Mouse (Mus musculus) adrenal gland, adult 18-20 months (tissue): ENCODE results near the gene P2rx3. TPM values are rescaled to one million over a fixed set of nuclear protein-coding genes. Genes with fewer than 3 reads are reported as not detected.

Source experiments
- DNase-seq, 2 experiments: peaks; one replicate each; pipeline ENCODE4 v3.0.0; 2021 to 2022; ENCODE audit warnings: low spot score in 2 of 2
- long read RNA-seq, 2 experiments: library from polyadenylated mRNA; stranded (forward); transcript quantifications; one replicate each; pipeline ENCODE4 v2.0.0; 2021
- total RNA-seq, 2 experiments: library from RNA; stranded (reverse); gene quantifications; 1 replicate in 1 of 2; 2 replicates in 1 of 2; pipeline ENCODE4 v1.2.3; 2021

The P2rx3 gene
- total RNA-seq = under 1 TPM; 0.74 to 0.86 TPM
- long read RNA-seq, experiment 1 = 0 reads
- long read RNA-seq, experiment 2 = 0 reads

- peak; percentile 84 to 86 for DNase-seq
Observed at GRCm38 (mm10) chr2:85037047-85038026, at the start of gene P2rx3, which contains the start of gene Ssrp1. Gene P2rx3 (minus strand): TSS chr2:85037462. Gene Ssrp1 (plus strand): TSS chr2:85037234.

- no peak for DNase-seq
Observed at GRCm38 (mm10) chr2:85073751-85074150, 36.5 kb upstream of the P2rx3 start.

GRCm38 (mm10) chr2:85071921-85072320, 34.7 kb upstream of the P2rx3 start:
- DNase-seq = no peak

- no peak for DNase-seq
Observed at GRCm38 (mm10) chr2:85070086-85070485, 32.8 kb upstream of the P2rx3 start.

- DNase-seq = no peak
Observed at GRCm38 (mm10) chr2:85068626-85069025, 31.4 kb upstream of the P2rx3 start.

- peak in 1 of 2 experiments; percentile 20 for DNase-seq
Observed at GRCm38 (mm10) chr2:85067903-85068625, 30.8 kb upstream of the P2rx3 start.

- DNase-seq = no peak
Observed at GRCm38 (mm10) chr2:85066937-85067336, 29.7 kb upstream of the P2rx3 start.

- no peak for DNase-seq
Observed at GRCm38 (mm10) chr2:85065141-85065875, 28.0 kb upstream of the P2rx3 start.

- DNase-seq = peak; percentile 35 to 47
Observed at GRCm38 (mm10) chr2:85061107-85061541, 23.9 kb upstream of the P2rx3 start.

GRCm38 (mm10) chr2:85060591-85061060, 23.4 kb upstream of the P2rx3 start:
- peak; percentile 62 to 66 for DNase-seq

- no peak for DNase-seq
Observed at GRCm38 (mm10) chr2:85059677-85060076, 22.4 kb upstream of the P2rx3 start.

- DNase-seq = no peak
Observed at GRCm38 (mm10) chr2:85056711-85057110, 19.4 kb upstream of the P2rx3 start.

GRCm38 (mm10) chr2:85053192-85053816, 16.0 kb upstream of the P2rx3 start:
- no peak for DNase-seq

GRCm38 (mm10) chr2:85050746-85051145, 13.5 kb upstream of the P2rx3 start:
- peak; percentile 35 to 48 for DNase-seq

GRCm38 (mm10) chr2:85050001-85050634, 12.9 kb upstream of the P2rx3 start:
- DNase-seq = peak; percentile 59 to 66

- no peak for DNase-seq
Observed at GRCm38 (mm10) chr2:85049277-85049676, 12.0 kb upstream of the P2rx3 start.

- peak; percentile 61 to 67 for DNase-seq
Observed at GRCm38 (mm10) chr2:85048168-85048751, 11.0 kb upstream of the P2rx3 start.

- DNase-seq = peak; percentile 98 to 99
Observed at GRCm38 (mm10) chr2:85047596-85048167, 10.4 kb upstream of the P2rx3 start, which contains the start of gene Tnks1bp1. Gene Tnks1bp1 (plus strand): TSS chr2:85048022.

- DNase-seq = no peak
Observed at GRCm38 (mm10) chr2:85047081-85047480, 9.8 kb upstream of the P2rx3 start.
